ENCODE assay signal across 8 mouse cellular contexts in the genomic region with DNA sequence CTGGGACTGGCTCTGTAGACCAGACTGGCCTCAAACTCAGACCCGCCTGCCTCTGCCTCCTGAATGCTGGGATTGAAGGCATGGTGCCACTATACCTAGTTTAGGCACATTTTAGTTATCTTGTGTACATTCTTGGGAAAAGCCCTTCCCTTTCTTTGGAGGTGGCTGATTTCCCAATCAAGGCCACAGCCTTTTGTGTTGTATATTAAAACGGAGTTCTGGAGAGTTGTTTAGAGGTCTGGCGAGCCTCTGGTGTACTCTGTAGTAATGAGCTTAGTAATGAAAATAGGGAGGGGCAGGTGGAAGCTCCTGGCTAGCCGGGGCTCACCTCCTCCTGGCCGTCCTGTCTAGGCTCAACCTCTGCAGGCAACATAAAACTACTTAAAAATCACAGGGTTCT. TPM values are rescaled to one million over a fixed set of nuclear protein-coding genes. Genes with fewer than 3 reads are reported as not detected.
DNase-seq lines count a peak whose midpoint lies in the region; ATAC-seq and TF ChIP-seq lines count a peak whose summit lies in the region.

No protein-coding gene starts in this region.

- no peak for ATAC-seq in lung, embryonic 15.5 days (ENCODE audit: borderline replicate concordance, extremely low read depth, low FRiP score, low TSS enrichment)
- ATAC-seq in forebrain, embryonic 11.5 days (replicated peaks; ENCODE audit: low FRiP score): no peak
- no peak for ATAC-seq in limb, embryonic 14.5 days (ENCODE audit: low FRiP score, low read depth)
- no peak for ATAC-seq in stomach, embryonic 14.5 days (ENCODE audit: insufficient number of reproducible peaks, insufficient read depth, low FRiP score, low read depth)

- H3K4me3 ChIP-seq in lung, embryonic 15.5 days: peak overlapping the region; percentile 83
- peak overlapping the region; percentile 80 for H3K4me3 ChIP-seq in forebrain, embryonic 11.5 days (ENCODE audit: low read depth, low read length)
- peak overlapping the region; percentile 78 for H3K4me3 ChIP-seq in limb, embryonic 14.5 days (replicated peaks; ENCODE audit: low read length)
- H3K4me3 ChIP-seq in stomach, embryonic 14.5 days (ENCODE audit: low read depth, low read length): peak overlapping the region; percentile 76

- peak overlapping the region; percentile 63 for H3K4me2 ChIP-seq in lung, embryonic 15.5 days
- H3K4me2 ChIP-seq in forebrain, embryonic 11.5 days (ENCODE audit: low read depth, low read length, severe bottlenecking): peak overlapping the region; percentile 82
- peak overlapping the region; percentile 67 for H3K4me2 ChIP-seq in limb, embryonic 14.5 days (replicated peaks; ENCODE audit: low read depth, low read length, severe bottlenecking)
- H3K4me2 ChIP-seq in stomach, embryonic 14.5 days (replicated peaks; ENCODE audit: low read depth, low read length): peak overlapping the region; percentile 77

- 0 out of 2 replicates have a peak, but pooled peaks cover 7% of the 10 kb centered on the region for H3K36me3 ChIP-seq in lung, embryonic 15.5 days
- H3K36me3 ChIP-seq in forebrain, embryonic 11.5 days (ENCODE audit: control insufficient read depth, insufficient read depth, low read length): no peaks in the 10 kb centered on the region; the same call in 1 of the 2 replicates
- peaks cover 15% of the 10 kb centered on the region for H3K36me3 ChIP-seq in limb, embryonic 14.5 days (ENCODE audit: control insufficient read depth, insufficient read depth, low read length)
- H3K36me3 ChIP-seq in stomach, embryonic 14.5 days (ENCODE audit: control insufficient read depth, insufficient read depth, low read length): peaks cover 4% of the 10 kb centered on the region; the same call in 1 of the 2 replicates

- H3K4me1 ChIP-seq in lung, embryonic 15.5 days: peaks cover 63% of the 10 kb centered on the region
- peaks cover 30% of the 10 kb centered on the region for H3K4me1 ChIP-seq in forebrain, embryonic 11.5 days (replicated peaks; ENCODE audit: control insufficient read depth, insufficient read depth, low read length)
- peaks cover 44% of the 10 kb centered on the region for H3K4me1 ChIP-seq in limb, embryonic 14.5 days (ENCODE audit: control insufficient read depth, insufficient read depth, low read length)
- peaks cover 21% of the 10 kb centered on the region for H3K4me1 ChIP-seq in stomach, embryonic 14.5 days (ENCODE audit: control insufficient read depth, insufficient read depth, low read length)

- H3K27me3 ChIP-seq in lung, embryonic 15.5 days: no peaks in the 10 kb centered on the region
- no peaks in the 10 kb centered on the region; the same call in 1 of the 2 replicates for H3K27me3 ChIP-seq in forebrain, embryonic 11.5 days (ENCODE audit: control insufficient read depth, insufficient read depth, low read length)
- H3K27me3 ChIP-seq in limb, embryonic 14.5 days (ENCODE audit: control insufficient read depth, insufficient read depth, low read length): no peaks in the 10 kb centered on the region
- H3K27me3 ChIP-seq in stomach, embryonic 14.5 days (ENCODE audit: control insufficient read depth, insufficient read depth, low read length): no peaks in the 10 kb centered on the region

- no peaks in the 10 kb centered on the region for H3K9me3 ChIP-seq in lung, embryonic 15.5 days
- no peaks in the 10 kb centered on the region for H3K9me3 ChIP-seq in forebrain, embryonic 11.5 days (ENCODE audit: control insufficient read depth, low read length)
- no peaks in the 10 kb centered on the region for H3K9me3 ChIP-seq in limb, embryonic 14.5 days (ENCODE audit: control insufficient read depth, low read length)
- H3K9me3 ChIP-seq in stomach, embryonic 14.5 days (ENCODE audit: control insufficient read depth, low read depth, low read length): no peaks in the 10 kb centered on the region

- 41% methylated on average over 5 of the region's 5 CpGs for WGBS in lung, embryonic 15.5 days
- 9% methylated on average over 5 of the region's 5 CpGs for WGBS in forebrain, embryonic 11.5 days
- 38% methylated on average over 5 of the region's 5 CpGs for WGBS in limb, embryonic 14.5 days
- WGBS in stomach, embryonic 14.5 days: 42% methylated on average over 5 of the region's 5 CpGs

- H3K9ac ChIP-seq in lung, embryonic 15.5 days: no peak overlapping the region
- peak overlapping the region; percentile 85 for H3K9ac ChIP-seq in forebrain, embryonic 11.5 days (ENCODE audit: low read length)
- H3K9ac ChIP-seq in limb, embryonic 14.5 days (ENCODE audit: low read depth, low read length, severe bottlenecking): peak overlapping the region; percentile 85
- no peak overlapping the region for H3K9ac ChIP-seq in stomach, embryonic 14.5 days (replicated peaks; ENCODE audit: low read depth, low read length)

- TF ChIP-seq POLR2A in limb, embryonic 14.5 days (IDR thresholded peaks at IDR 0.05; ENCODE audit: borderline replicate concordance, extremely low read depth, insufficient read depth, insufficient read length): no peak

- H3K27ac ChIP-seq in lung, embryonic 15.5 days: no peak overlapping the region
- no peak overlapping the region for H3K27ac ChIP-seq in forebrain, embryonic 11.5 days (ENCODE audit: low read depth, low read length)
- H3K27ac ChIP-seq in limb, embryonic 14.5 days (replicated peaks; ENCODE audit: low read depth, low read length): no peak overlapping the region
- H3K27ac ChIP-seq in stomach, embryonic 14.5 days (ENCODE audit: low read length): no peak overlapping the region

- DNase-seq in lung, postnatal 4 days: no peak
- DNase-seq in forebrain, embryonic 11.5 days (ENCODE audit: low spot score): no peak
- DNase-seq in limb, embryonic 14.5 days (ENCODE audit: low spot score): no peak
- no peak for DNase-seq in cerebellum, postnatal 4 days (ENCODE audit: low spot score in 2 of 2)
- no peak for DNase-seq in frontal cortex, postnatal 36 days (ENCODE audit: low spot score in 2 of 2)
- no peak for DNase-seq in right cerebral cortex, adult 18-20 months

RNA-seq across cellular contexts. Expression of a gene that starts 2.0 kb away (rescaled TPM):
- polyA plus RNA-seq in lung, embryonic 15.5 days (2015; fragmentation: Nextera tagmentation; extraction: Ambion mirVana): 83.6 and 87.2 TPM in 2 replicates
- polyA plus RNA-seq in forebrain, embryonic 11.5 days (2014; fragmentation: Nextera tagmentation; extraction: Ambion mirVana): 171 and 181 TPM in 2 replicates
- 108 and 155 TPM in 2 replicates for polyA plus RNA-seq in limb, embryonic 14.5 days (2012; rRNA removed)
- polyA plus RNA-seq in limb, embryonic 14.5 days (2014; fragmentation: Nextera tagmentation; extraction: Ambion mirVana): 134 and 141 TPM in 2 replicates
- polyA plus RNA-seq in stomach, embryonic 14.5 days (2014; fragmentation: Nextera tagmentation; extraction: Ambion mirVana): 120 and 139 TPM in 2 replicates

Comparison
In these comparisons a context has a peak if more than half of its experiments do, and no peak if none do; other contexts are left out.
1. H3K9ac ChIP-seq: peak in forebrain, embryonic 11.5 days (single experiment) and limb, embryonic 14.5 days (single experiment); none in lung, embryonic 15.5 days (single experiment) and stomach, embryonic 14.5 days (single experiment).
2. Peak in every context shown above with its lines, with median percentiles within 50 percentile points of each other: H3K4me2 ChIP-seq and H3K4me3 ChIP-seq.